22 mouse cellular contexts compared by ENCODE assay signal in genomic region chr14:14991642-14992041, GRCm38 (mm10).
A peak's percentile ranks its signal among the peaks of the same experiment; 100 is the strongest.
DNase-seq lines count a peak whose midpoint lies in the region; ATAC-seq and TF ChIP-seq lines count a peak whose summit lies in the region.
"Had no signal": no experiment of that assay in that cellular context is flagged by ENCODE, and none has a peak within 500 bp of the region (broad histone marks: within the 10 kb centered on the region; RNA-seq: fewer than 3 reads in every experiment).

No protein-coding gene starts in this region.

- H3K9ac ChIP-seq in kidney, postnatal 0 days (ENCODE audit: low read depth, low read length) = no peak overlapping the region
- H3K9ac ChIP-seq: embryonic facial prominence, embryonic 15.5 days; forebrain, embryonic 15.5 days; heart, embryonic 12.5 days; hindbrain, embryonic 14.5 days had no signal

- no peak for DNase-seq in kidney, postnatal 0 days (ENCODE audit: low spot score)
- no peak for DNase-seq in kidney, postnatal 4 days
- peak; percentile 23 for DNase-seq in thymus, postnatal 0 days (ENCODE audit: low spot score)
- DNase-seq in thymus, adult 18-20 months = no peak
- peak; percentile 3 for DNase-seq in induced T-regulatory cell, adult 2 months (ENCODE audit: low read depth)
- no peak for DNase-seq in right cerebral cortex, postnatal 10 days (ENCODE audit: low spot score in 2 of 2)
- DNase-seq: adrenal gland, adult 2 months; adrenal gland, postnatal 25 days; B cell, adult 2 months; cerebellum, adult 18-20 months; cerebellum, postnatal 10 days; embryo, embryonic 11 days; gastrocnemius, postnatal 10 days; heart, adult 18-20 months had no signal

- H3K9me3 ChIP-seq in kidney, postnatal 0 days (replicated peaks; ENCODE audit: low read length) = no peaks in the 10 kb centered on the region
- H3K9me3 ChIP-seq: embryonic facial prominence, embryonic 15.5 days; forebrain, embryonic 10.5 days; forebrain, embryonic 15.5 days; heart, embryonic 12.5 days; hindbrain, embryonic 10.5 days had no signal

- WGBS in kidney, postnatal 0 days = 74% methylated on average over 2 of the region's 2 CpGs

- peak; percentile 20; the same call in 1 of the 2 replicates for TF ChIP-seq CTCF in kidney, postnatal 0 days (IDR thresholded peaks at IDR 0.05; ENCODE audit: low read depth)

- no peak overlapping the region for H3K4me2 ChIP-seq in kidney, postnatal 0 days (ENCODE audit: low read length)
- H3K4me2 ChIP-seq: embryonic facial prominence, embryonic 15.5 days; forebrain, embryonic 15.5 days; heart, embryonic 12.5 days; hindbrain, embryonic 14.5 days had no signal

- no peaks in the 10 kb centered on the region for H3K4me1 ChIP-seq in kidney, postnatal 0 days (replicated peaks; ENCODE audit: insufficient read depth, low read length)
- H3K4me1 ChIP-seq: embryonic facial prominence, embryonic 15.5 days; forebrain, embryonic 10.5 days; forebrain, embryonic 15.5 days; hindbrain, embryonic 10.5 days had no signal

- no peak overlapping the region for H3K27ac ChIP-seq in kidney, postnatal 0 days
- H3K27ac ChIP-seq: embryonic facial prominence, embryonic 15.5 days; forebrain, embryonic 10.5 days; forebrain, embryonic 15.5 days; hindbrain, embryonic 10.5 days; hindbrain, embryonic 14.5 days had no signal

- no peaks in the 10 kb centered on the region for H3K27me3 ChIP-seq in kidney, postnatal 0 days (ENCODE audit: insufficient read depth, low read length)
- H3K27me3 ChIP-seq: embryonic facial prominence, embryonic 15.5 days; forebrain, embryonic 15.5 days; heart, embryonic 12.5 days had no signal

- ATAC-seq in kidney, postnatal 0 days (replicated peaks; ENCODE audit: low FRiP score, low read depth) = no peak
- ATAC-seq in inflammation-experienced regulatory T-cells, adult 6 months = no peak
- ATAC-seq: forebrain, embryonic 15.5 days had no signal

- no peak overlapping the region for H3K4me3 ChIP-seq in kidney, postnatal 0 days (replicated peaks; ENCODE audit: low read depth, low read length)
- H3K4me3 ChIP-seq: embryonic facial prominence, embryonic 15.5 days; erythroblast, embryonic 14.5 days; forebrain, embryonic 10.5 days; forebrain, embryonic 15.5 days; heart, embryonic 12.5 days; hindbrain, embryonic 10.5 days had no signal

- no peaks in the 10 kb centered on the region for H3K36me3 ChIP-seq in kidney, postnatal 0 days (ENCODE audit: insufficient read depth, low read length)
- H3K36me3 ChIP-seq: embryonic facial prominence, embryonic 15.5 days; forebrain, embryonic 10.5 days; forebrain, embryonic 15.5 days; heart, embryonic 12.5 days; hindbrain, embryonic 10.5 days had no signal

Comparison
In these comparisons a context has a peak if more than half of its experiments do, and no peak if none do; other contexts are left out.
1. DNase-seq: peak in thymus, postnatal 0 days (single experiment) and induced T-regulatory cell, adult 2 months (single experiment); none in kidney, postnatal 0 days (single experiment), kidney, postnatal 4 days (0 of 2), thymus, adult 18-20 months (0 of 2) and right cerebral cortex, postnatal 10 days (0 of 2).